Mouse (Mus musculus) heart, postnatal 36 days (tissue): Measurements from ENCODE around the gene Gm6217. TPM values are rescaled to one million over a fixed set of nuclear protein-coding genes. Genes with fewer than 3 reads are reported as not detected.
"Not testable (repeated sequence)": the region's sequence is repeated elsewhere in the genome, so short reads cannot be mapped to it uniquely, and the experiment has no call there.

Experiments
- DNase-seq, 2 experiments: peaks; one replicate each; pipeline ENCODE4 v3.0.0; 2021 to 2022
- intact Hi-C: fragments of 180-260 bp; cut with DNase I; formaldehyde crosslinking; loops from one replicate; pipeline ENCODE4 v1.15.1; 2025
- total RNA-seq, 2 experiments: library from RNA; stranded (reverse); gene quantifications; 2 replicates each; pipeline ENCODE4 v1.2.3; 2021

Gm6217 gene
- total RNA-seq, result not detected

- DNase-seq, intact Hi-C loops: not testable (repeated sequence)
Measured at GRCm38 (mm10) chr1:82931326-82931725, at the start of gene Gm6217. Gene Gm6217 (minus strand): TSS chr1:82931399.

GRCm38 (mm10) chr1:82977840-82978239, 46.6 kb upstream of the Gm6217 start:
- DNase-seq, result no peak
- intact Hi-C loops, result no loop called here

GRCm38 (mm10) chr1:82975750-82976149, 44.6 kb upstream of the Gm6217 start:
- DNase-seq, result no peak
- intact Hi-C loops, result no loop called here

- DNase-seq, result no peak
- intact Hi-C loops, result loop anchor here (5.0 kb wide), 1 partner anchor 137 kb away; the partner anchor contains the start of gene Agfg1
Measured at GRCm38 (mm10) chr1:82974342-82974741, 43.1 kb upstream of the Gm6217 start.

GRCm38 (mm10) chr1:82973901-82974300, 42.7 kb upstream of the Gm6217 start:
- no peak for DNase-seq
- intact Hi-C loops, result loop anchor here (5.0 kb wide), 1 partner anchor 137 kb away; the partner anchor contains the start of gene Agfg1

- intact Hi-C loops, result loop anchor here (5.0 kb wide), 1 partner anchor 136 kb away; the partner anchor contains the start of gene Agfg1
- no peak for DNase-seq
Measured at GRCm38 (mm10) chr1:82973244-82973643, 42.0 kb upstream of the Gm6217 start.

GRCm38 (mm10) chr1:82972046-82972445, 40.8 kb upstream of the Gm6217 start:
- intact Hi-C loops, result loop anchor here (5.0 kb wide), 1 partner anchor 135 kb away; the partner anchor contains the start of gene Agfg1
- DNase-seq, result peak; percentile 7 to 14

GRCm38 (mm10) chr1:82966413-82966812, 35.2 kb upstream of the Gm6217 start:
- DNase-seq, result no peak
- intact Hi-C loops, result no loop called here

GRCm38 (mm10) chr1:82959870-82960385, 28.7 kb upstream of the Gm6217 start, which contains the start of gene Gm47955:
Gene Gm47955 (plus strand): TSS chr1:82960286.
- no peak for DNase-seq
- intact Hi-C loops, result no loop called here

- DNase-seq, intact Hi-C loops: not testable (repeated sequence)
Measured at GRCm38 (mm10) chr1:82955913-82956312, 24.7 kb upstream of the Gm6217 start, which contains the start of gene Gm7544. Gene Gm7544 (minus strand): TSS chr1:82956013.

- no peak for DNase-seq
- intact Hi-C loops, result no loop called here
Measured at GRCm38 (mm10) chr1:82948601-82949000, 17.4 kb upstream of the Gm6217 start.

GRCm38 (mm10) chr1:82946029-82946428, 14.8 kb upstream of the Gm6217 start:
- intact Hi-C loops, DNase-seq: not testable (repeated sequence)

- DNase-seq, intact Hi-C loops: not testable (repeated sequence)
Measured at GRCm38 (mm10) chr1:82943295-82943694, 12.1 kb upstream of the Gm6217 start, which contains the start of gene A030003K21Rik. Gene A030003K21Rik (minus strand): TSS chr1:82943388.

- intact Hi-C loops, DNase-seq: not testable (repeated sequence)
Measured at GRCm38 (mm10) chr1:82942505-82942904, 11.3 kb upstream of the Gm6217 start.

GRCm38 (mm10) chr1:82938666-82939065, 7.5 kb upstream of the Gm6217 start:
- intact Hi-C loops, result no loop called here
- DNase-seq, result no peak

GRCm38 (mm10) chr1:82930558-82930957, 641 bp downstream of the Gm6217 start:
- intact Hi-C loops, DNase-seq: not testable (repeated sequence)

- no peak for DNase-seq
- intact Hi-C loops, result no loop called here
Measured at GRCm38 (mm10) chr1:82924650-82925049, 6.5 kb downstream of the Gm6217 start, which contains the start of gene A030014E15Rik. Gene A030014E15Rik (plus strand): TSS chr1:82924917.

GRCm38 (mm10) chr1:82913434-82913833, 17.8 kb downstream of the Gm6217 start:
- DNase-seq, intact Hi-C loops: not testable (repeated sequence)

GRCm38 (mm10) chr1:82913025-82913424, 18.2 kb downstream of the Gm6217 start, which contains the start of gene A030005L19Rik:
Gene A030005L19Rik (plus strand): TSS chr1:82913325.
- intact Hi-C loops, result no loop called here
- no peak for DNase-seq

- intact Hi-C loops, result no loop called here
Measured at GRCm38 (mm10) chr1:82905886-82906285, 25.3 kb downstream of the Gm6217 start.

GRCm38 (mm10) chr1:82901201-82901600, 30.0 kb downstream of the Gm6217 start:
- no peak for DNase-seq
- intact Hi-C loops, result no loop called here

More at GRCm38 (mm10) chr1:82905886-82906285, 25.3 kb downstream of the Gm6217 start:
- DNase-seq, result no peak

- DNase-seq, result no peak
- intact Hi-C loops, result no loop called here
Measured at GRCm38 (mm10) chr1:82900567-82900966, 30.6 kb downstream of the Gm6217 start.
